Mouse (Mus musculus) lung, embryonic 15.5 days (tissue): Measurements from ENCODE around the gene Cacnb1. TPM values are rescaled to one million over a fixed set of nuclear protein-coding genes. Genes with fewer than 3 reads are reported as not detected.

ENCODE experiments used
- ATAC-seq: fragments of 200-750 bp; cut with Nextera tagmentation; 2 replicates; pipeline ENCODE4 v1.8.0; 2017; ENCODE audit warnings: moderate number of reproducible peaks, borderline replicate concordance; ENCODE audit not compliant: low FRiP score, low TSS enrichment; ENCODE audit errors: extremely low read depth
- H3K27ac ChIP-seq: fragments of 300-500 bp; sonication (generic); 2 replicates; pipeline ENCODE4 v1.5.1; 2015; ENCODE audit warnings: moderate library complexity, mild to moderate bottlenecking, inconsistent platforms
- H3K27me3 ChIP-seq: fragments of 300-500 bp; sonication (generic); 2 replicates; pipeline ENCODE4 v1.6.1; 2015; ENCODE audit warnings: inconsistent platforms
- H3K36me3 ChIP-seq: fragments of 300-500 bp; sonication (generic); 2 replicates; pipeline ENCODE4 v1.6.1; 2015; ENCODE audit warnings: inconsistent platforms
- H3K4me1 ChIP-seq: fragments of 300-500 bp; sonication (generic); 2 replicates; pipeline ENCODE4 v1.6.1; 2015; ENCODE audit warnings: inconsistent platforms
- H3K4me2 ChIP-seq: fragments of 300-500 bp; sonication (generic); 2 replicates; pipeline ENCODE4 v1.6.1; 2015; ENCODE audit warnings: inconsistent platforms, mild to moderate bottlenecking, moderate library complexity
- H3K4me3 ChIP-seq: fragments of 300-500 bp; sonication (generic); 2 replicates; pipeline ENCODE4 v1.5.1; 2015; ENCODE audit warnings: mild to moderate bottlenecking, inconsistent platforms
- H3K9ac ChIP-seq: fragments of 300-500 bp; sonication (generic); 2 replicates; pipeline ENCODE4 v1.6.1; 2015; ENCODE audit warnings: inconsistent platforms
- H3K9me3 ChIP-seq: fragments of 300-500 bp; sonication (generic); 2 replicates; pipeline ENCODE4 v1.6.1; 2016; ENCODE audit warnings: inconsistent platforms
- WGBS: fragments of 180-500 bp; shearing (Covaris S2); methylation state at CpG from one replicate; pipeline ENCODE4 v1.1.7; 2015; 5-methylcytosine and 5-hydroxymethylcytosine counted together
- polyA plus RNA-seq: library from polyadenylated mRNA; unstranded; fragments of >200 nt; fragmentation: Nextera tagmentation; extraction: Ambion mirVana; gene quantifications from 2 replicates; pipeline ENCODE4 v1.2.1, GENCODE M21; 2015

Cacnb1 gene
- polyA plus RNA-seq, 1 experiment from 2014 or later: 4.9 TPM

DNA sequence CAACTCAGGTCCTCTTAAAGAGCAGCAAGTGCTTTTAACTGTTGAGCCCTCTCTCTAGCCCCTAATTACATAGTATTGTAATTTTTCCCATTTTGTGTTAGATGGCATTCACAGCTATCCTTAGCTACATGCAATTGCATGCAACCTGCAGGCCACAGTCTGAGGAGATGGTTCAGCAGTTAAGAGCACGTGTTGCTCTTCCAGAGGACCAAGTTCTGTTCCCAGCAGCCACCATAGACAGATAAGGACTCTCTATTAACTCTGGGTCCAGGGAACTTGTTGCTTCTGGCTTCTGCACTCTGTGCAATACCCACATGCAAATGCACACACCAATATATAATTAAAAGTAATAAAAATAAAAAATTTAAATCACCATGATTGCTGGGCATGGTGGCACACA lies 26.1 kb downstream of the Cacnb1 start:
- H3K4me2 ChIP-seq: no peak overlapping the region
- no peaks in the 10 kb centered on the region for H3K36me3 ChIP-seq
- H3K27ac ChIP-seq: no peak overlapping the region
- 58% methylated on average over 1 of the region's 1 CpGs for WGBS
- H3K9ac ChIP-seq: no peak overlapping the region
- H3K9me3 ChIP-seq: no peaks in the 10 kb centered on the region
- H3K27me3 ChIP-seq: peaks cover 29% of the 10 kb centered on the region; the same call in 1 of the 2 replicates
- H3K4me3 ChIP-seq: no peak overlapping the region
- ATAC-seq: no peak
- H3K4me1 ChIP-seq: peaks cover 18% of the 10 kb centered on the region

DNA sequence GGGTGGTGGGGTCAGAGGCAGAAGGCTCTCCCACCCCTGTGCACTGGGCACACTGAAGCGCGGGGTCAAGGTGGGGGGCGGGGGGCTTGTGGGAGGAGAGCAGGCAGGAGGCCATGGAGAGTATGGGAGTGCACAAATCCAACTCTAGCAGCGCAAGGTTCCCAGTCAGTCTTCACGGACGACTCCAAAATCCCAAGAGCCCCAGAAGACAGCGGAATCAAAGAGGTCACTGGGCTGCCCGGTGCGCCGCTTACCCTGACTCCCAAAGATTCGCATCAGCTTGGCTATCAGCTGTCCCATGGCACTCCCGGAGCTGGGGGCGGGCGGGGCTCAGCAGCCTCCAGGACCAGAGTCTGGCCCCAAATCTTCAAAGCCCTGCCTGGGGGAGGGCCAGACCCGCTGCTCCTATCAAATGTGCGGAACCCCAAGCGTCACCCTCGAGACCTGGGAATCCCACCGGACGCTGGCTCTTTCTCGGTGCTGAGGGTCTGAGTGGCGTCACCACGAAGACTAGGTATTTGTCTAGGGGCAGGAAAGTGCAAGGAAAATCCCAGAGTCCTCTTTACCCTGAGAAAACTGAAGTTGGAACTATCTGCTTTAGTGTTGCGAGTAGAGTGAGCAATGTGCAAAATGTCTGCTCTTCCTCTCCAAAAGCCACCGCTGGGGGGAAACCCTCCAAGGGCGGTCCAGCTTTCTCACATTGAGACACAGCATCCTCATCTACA lies 27.1 kb downstream of the Cacnb1 start, which contains the start of gene Arl5c:
Gene Arl5c (minus strand): TSS at position 618 of the 725 bp plus-strand sequence.
- H3K27ac ChIP-seq: peak within 1 kb of the TSS; percentile 13; the same call in 1 of the 2 replicates
- no peaks in the 10 kb centered on the region for H3K36me3 ChIP-seq
- peak within 1 kb of the TSS; percentile 51 for H3K4me3 ChIP-seq
- no peaks in the 10 kb centered on the region for H3K9me3 ChIP-seq
- peaks cover 20% of the 10 kb centered on the region; the same call in 1 of the 2 replicates for H3K27me3 ChIP-seq
- ATAC-seq: peak; percentile 50; the same call in 1 of the 2 replicates
- peaks cover 18% of the 10 kb centered on the region for H3K4me1 ChIP-seq
- 1% methylated on average over 26 of the region's 26 CpGs for WGBS
- H3K9ac ChIP-seq: peak within 1 kb of the TSS; percentile 38
- H3K4me2 ChIP-seq: peak within 1 kb of the TSS; percentile 91

DNA sequence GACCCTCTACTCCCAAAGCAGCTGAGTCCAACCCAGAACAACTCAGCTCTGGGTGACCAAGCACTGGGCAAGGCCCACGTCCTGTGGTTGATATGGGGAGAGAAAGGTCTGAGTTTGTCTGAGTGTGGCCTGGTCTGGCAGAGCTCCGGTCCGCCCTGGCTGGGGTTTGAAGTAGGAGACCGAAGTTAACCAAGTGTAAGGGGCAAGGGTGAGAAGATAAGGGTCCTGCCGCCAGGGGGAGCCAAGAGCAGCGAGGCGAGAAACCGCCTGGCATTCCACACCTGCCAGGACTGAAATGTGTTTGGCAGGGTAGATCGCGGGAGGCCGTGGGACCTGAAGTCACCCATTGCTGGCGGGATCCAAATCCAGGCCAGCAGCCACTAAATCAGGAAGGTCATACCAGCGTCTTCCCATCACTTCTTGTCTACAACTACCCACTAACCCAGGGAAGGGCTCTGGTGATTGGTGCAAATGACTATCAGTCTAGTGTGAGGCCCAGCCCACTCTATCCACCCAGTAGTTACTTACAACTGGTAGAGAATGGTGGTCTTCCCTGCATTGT lies 28.2 kb downstream of the Cacnb1 start:
- WGBS: 8% methylated on average over 13 of the region's 13 CpGs
- peak overlapping the region; percentile 91 for H3K4me2 ChIP-seq
- H3K9ac ChIP-seq: peak overlapping the region; percentile 38; the same call in 1 of the 2 replicates
- H3K27me3 ChIP-seq: peaks cover 9% of the 10 kb centered on the region; the same call in 1 of the 2 replicates
- peak overlapping the region; percentile 51 for H3K4me3 ChIP-seq
- H3K4me1 ChIP-seq: peaks cover 22% of the 10 kb centered on the region
- H3K27ac ChIP-seq: no peak overlapping the region
- no peaks in the 10 kb centered on the region for H3K36me3 ChIP-seq
- H3K9me3 ChIP-seq: no peaks in the 10 kb centered on the region
- ATAC-seq: 0 out of 2 replicates have a peak, but pooled peaks have one; percentile 36

DNA sequence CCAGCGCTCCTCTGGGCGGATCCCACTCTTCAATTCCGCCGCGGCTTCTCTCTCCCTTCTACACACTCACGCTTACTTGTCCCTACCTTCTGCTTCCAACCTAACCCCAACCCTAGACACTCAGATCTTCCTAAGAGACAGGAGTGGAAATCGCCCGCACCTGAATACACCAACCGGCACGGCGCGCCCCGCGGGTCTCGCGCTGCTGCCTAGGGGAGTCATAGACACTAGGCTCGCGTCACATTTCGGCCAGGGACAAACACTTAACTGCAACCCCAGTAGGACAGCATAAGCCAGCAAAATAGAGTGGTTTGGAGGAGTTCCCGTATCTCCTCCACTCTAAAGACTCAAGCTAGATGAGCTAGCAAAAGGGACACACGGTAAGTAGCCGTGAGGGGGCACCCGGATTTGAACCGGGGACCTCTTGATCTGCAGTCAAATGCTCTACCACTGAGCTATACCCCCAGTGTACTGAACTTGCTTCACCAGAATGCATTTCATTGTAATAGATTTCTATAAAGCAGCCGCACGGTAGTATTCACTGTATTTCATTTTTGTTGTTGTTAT lies 34.2 kb downstream of the Cacnb1 start:
- H3K36me3 ChIP-seq: no peaks in the 10 kb centered on the region
- H3K4me1 ChIP-seq: peaks cover 28% of the 10 kb centered on the region
- H3K27ac ChIP-seq: peak overlapping the region; percentile 85
- peak; percentile 82 for ATAC-seq
- under 1% methylated on average over 26 of the region's 26 CpGs for WGBS
- H3K9me3 ChIP-seq: no peaks in the 10 kb centered on the region
- H3K4me2 ChIP-seq: peak overlapping the region; percentile 82
- peak overlapping the region; percentile 73 for H3K9ac ChIP-seq
- H3K27me3 ChIP-seq: peaks cover 30% of the 10 kb centered on the region
- H3K4me3 ChIP-seq: peak overlapping the region; percentile 79

DNA sequence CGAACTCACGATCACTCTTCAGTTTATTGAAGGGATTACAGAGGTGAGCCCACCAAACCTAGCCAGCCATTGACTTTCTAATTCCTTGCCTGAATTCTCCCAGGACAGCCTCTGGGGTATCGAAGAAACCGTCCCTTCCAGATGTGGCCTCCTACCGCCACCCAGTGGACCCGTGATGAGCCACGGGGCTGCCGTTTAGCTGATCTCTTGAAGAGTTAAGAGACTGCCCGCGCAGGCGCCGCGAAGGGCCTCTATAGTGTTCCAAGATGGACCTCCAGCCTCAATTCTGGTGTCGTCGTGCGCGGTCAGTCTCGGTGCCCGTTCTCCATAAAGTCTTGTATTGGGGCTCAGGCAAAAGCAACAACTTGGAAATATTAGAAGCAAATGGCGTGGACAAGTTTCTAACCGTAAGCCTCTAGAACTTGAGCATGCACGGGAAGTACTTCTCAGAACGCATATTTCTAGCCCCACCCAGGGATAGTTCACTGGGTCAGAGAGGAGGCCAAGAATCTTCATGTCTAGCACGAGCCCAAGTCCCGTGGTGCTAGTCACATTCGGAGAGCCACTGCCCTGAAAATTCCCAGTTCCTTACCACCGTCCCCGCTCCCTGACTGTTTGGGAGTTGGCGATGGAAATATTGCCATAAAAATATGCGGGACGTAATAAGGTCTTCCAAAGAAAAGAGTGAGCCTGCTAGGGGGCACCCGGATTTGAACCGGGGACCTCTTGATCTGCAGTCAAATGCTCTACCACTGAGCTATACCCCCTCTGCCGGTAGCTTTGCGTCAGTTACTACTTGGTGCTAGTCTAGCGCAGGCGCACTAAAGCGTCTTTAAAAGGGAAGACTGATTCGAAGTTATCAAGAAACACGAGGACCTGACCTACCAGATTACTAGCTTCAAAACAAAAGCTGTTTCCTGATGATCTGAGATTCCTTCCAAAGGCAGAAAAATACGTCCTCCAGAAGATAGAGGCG lies 35.0 kb downstream of the Cacnb1 start:
- ATAC-seq: peak; percentile 82
- H3K27ac ChIP-seq: peak overlapping the region; percentile 88
- under 1% methylated on average over 42 of the region's 42 CpGs for WGBS
- no peaks in the 10 kb centered on the region for H3K36me3 ChIP-seq
- H3K9me3 ChIP-seq: no peaks in the 10 kb centered on the region
- H3K4me2 ChIP-seq: peak overlapping the region; percentile 82
- H3K9ac ChIP-seq: peak overlapping the region; percentile 73
- peaks cover 30% of the 10 kb centered on the region for H3K27me3 ChIP-seq
- H3K4me3 ChIP-seq: peak overlapping the region; percentile 79
- H3K4me1 ChIP-seq: peaks cover 28% of the 10 kb centered on the region

DNA sequence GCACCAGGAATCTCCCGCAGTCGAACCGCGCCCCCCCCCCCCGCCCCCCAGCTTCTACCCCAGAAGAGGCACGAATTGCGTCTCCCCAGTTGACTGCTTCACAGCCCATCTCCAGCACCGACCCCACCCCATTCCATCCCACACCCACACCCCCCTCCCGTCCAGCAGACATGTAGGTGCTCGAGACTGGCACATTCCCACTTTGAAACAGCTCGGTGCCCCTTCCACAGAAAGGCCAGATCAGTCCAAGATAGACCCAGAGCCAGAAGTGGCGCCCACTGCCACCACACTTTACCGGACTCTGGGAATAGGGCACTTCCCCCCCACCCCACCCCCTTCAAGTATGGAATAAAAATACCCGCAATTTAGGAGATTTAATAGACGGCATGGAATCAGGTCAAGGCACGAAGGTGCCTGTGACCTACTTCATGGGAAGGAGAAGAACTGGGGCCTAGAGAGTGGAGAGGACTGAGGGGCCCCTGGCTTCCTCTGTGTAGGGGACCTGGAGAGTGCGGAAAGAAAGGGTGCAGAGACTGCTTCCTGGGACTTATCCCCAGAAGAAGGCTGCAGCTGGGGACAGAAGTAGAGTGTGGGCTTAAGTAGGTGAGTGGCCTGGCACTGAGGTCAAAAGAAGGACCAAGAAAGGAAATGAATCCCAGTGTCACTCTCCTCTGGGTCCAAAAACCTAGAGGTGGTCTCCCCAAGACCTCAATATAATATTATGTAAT lies 35.9 kb downstream of the Cacnb1 start:
- Histone ChIP-seq H3K36me3 (no peaks in the 10 kb centered on the region), H3K4me2 (peak overlapping the region; percentile 82), H3K9me3 (no peaks in the 10 kb centered on the region), H3K4me3 (peak overlapping the region; percentile 79), H3K4me1 (peaks cover 28% of the 10 kb centered on the region), H3K27ac (no peak overlapping the region), H3K27me3 (peaks cover 30% of the 10 kb centered on the region), H3K9ac (peak overlapping the region; percentile 51; the same call in 1 of the 2 replicates)
- 27% methylated on average over 14 of the region's 17 CpGs for WGBS
- no peak for ATAC-seq

DNA sequence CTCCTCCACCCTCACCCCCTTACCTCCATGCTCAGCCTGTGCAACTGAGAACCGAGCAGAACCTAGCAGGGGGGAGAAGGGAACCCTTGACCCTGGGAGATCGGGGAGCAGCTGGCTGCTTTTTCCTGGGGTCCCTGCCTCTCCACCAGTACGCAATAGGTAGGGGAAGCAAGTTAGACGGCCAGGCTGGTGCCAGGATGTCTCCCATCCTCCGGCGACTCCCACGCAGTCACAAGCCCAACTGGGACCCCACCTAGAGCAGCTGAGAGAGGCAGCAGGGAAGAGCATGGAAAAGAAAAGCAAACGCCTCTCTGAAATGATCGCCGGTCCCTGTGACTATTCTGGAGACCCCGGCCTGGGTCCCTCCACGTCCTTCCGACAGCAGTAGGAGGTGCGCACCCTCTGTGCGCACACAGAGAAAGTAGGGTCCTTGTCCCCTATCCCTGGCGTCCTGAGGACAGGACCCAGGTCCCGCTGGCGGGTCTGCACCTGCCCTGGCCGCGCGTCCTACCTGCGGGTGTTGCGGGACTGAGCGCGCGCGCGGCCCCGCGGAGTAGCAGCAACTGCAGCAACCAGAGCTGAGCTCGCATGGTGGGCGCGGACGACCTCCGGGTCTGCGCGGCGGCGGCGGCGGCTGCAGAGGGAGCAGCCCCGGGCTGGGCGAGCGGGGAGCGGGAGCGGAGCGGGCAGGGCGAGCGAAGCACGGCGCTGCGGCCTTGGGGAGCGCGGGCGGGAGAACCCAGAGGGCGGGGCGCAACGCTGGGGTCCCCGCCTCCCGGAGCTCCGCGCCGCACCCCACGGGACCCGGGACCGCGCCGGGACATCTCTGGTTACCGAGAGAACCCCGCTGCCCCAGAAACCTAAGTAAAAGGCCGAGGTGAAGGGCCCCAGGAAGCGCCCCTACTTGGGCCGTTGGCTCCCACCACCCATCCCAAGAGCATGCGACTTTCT lies 36.8 kb downstream of the Cacnb1 start, which contains the start of gene Plxdc1:
Gene Plxdc1 (minus strand): TSS at position 718 of the 951 bp plus-strand sequence.
- peak within 1 kb of the TSS; percentile 82 for H3K4me2 ChIP-seq
- H3K36me3 ChIP-seq: no peaks in the 10 kb centered on the region
- no peak for ATAC-seq
- H3K27ac ChIP-seq: no peak within 1 kb of the TSS
- peak within 1 kb of the TSS; percentile 79 for H3K4me3 ChIP-seq
- WGBS: 2% methylated on average over 74 of the region's 74 CpGs
- H3K9ac ChIP-seq: peak within 1 kb of the TSS; percentile 51
- peaks cover 30% of the 10 kb centered on the region for H3K27me3 ChIP-seq
- peaks cover 28% of the 10 kb centered on the region for H3K4me1 ChIP-seq
- no peaks in the 10 kb centered on the region for H3K9me3 ChIP-seq

DNA sequence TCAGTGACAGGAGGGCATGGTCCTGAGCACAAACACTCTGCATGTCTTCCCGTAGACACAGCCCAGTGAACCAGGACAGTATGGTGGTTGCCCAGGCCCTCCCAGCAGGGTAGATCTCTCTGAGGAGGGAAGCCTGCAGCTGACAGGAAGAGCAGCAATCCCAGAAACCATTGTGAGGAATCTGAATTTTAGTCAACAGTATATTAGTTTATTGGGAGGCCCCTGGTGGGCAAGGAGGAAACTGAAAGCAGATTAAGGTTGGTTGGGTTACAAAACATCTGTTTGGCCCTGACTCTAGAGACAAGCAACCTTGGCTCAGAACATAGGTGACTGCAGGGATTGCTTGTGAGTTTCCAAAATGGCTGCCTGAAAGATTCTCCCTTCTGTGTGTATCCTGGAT lies 38.9 kb downstream of the Cacnb1 start:
- Histone ChIP-seq H3K4me3 (no peak overlapping the region), H3K27me3 (peaks cover 30% of the 10 kb centered on the region), H3K4me2 (no peak overlapping the region), H3K4me1 (peaks cover 25% of the 10 kb centered on the region), H3K9me3 (no peaks in the 10 kb centered on the region), H3K36me3 (no peaks in the 10 kb centered on the region), H3K27ac (no peak overlapping the region), H3K9ac (no peak overlapping the region)
- 75% methylated on average over 1 of the region's 1 CpGs for WGBS
- ATAC-seq: no peak

DNA sequence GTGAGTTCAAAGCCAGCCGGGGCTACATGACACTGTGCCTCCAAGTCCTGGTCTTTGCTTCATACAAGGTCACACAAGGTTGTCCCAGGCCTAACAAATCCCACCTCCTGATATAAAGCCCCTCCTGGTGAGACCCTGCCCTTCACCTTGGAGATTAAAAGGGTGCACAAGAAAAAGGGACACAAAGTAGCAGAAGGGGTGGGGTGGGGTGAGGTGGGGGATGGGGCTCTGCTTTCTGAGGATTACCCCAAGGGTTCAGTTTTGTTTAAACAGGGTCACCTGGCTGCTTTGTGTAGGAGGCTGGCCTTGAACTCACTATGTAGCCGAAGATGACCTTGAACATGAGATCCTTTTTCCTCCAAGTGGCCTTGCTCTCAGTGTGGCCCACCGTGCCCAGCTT lies 39.3 kb downstream of the Cacnb1 start:
- H3K9me3 ChIP-seq: no peaks in the 10 kb centered on the region
- no peak overlapping the region for H3K9ac ChIP-seq
- H3K4me3 ChIP-seq: no peak overlapping the region
- no peak for ATAC-seq
- peaks cover 24% of the 10 kb centered on the region for H3K4me1 ChIP-seq
- H3K27ac ChIP-seq: no peak overlapping the region
- WGBS: 73% methylated on average over 3 of the region's 3 CpGs
- H3K36me3 ChIP-seq: no peaks in the 10 kb centered on the region
- H3K4me2 ChIP-seq: no peak overlapping the region
- peaks cover 30% of the 10 kb centered on the region for H3K27me3 ChIP-seq

DNA sequence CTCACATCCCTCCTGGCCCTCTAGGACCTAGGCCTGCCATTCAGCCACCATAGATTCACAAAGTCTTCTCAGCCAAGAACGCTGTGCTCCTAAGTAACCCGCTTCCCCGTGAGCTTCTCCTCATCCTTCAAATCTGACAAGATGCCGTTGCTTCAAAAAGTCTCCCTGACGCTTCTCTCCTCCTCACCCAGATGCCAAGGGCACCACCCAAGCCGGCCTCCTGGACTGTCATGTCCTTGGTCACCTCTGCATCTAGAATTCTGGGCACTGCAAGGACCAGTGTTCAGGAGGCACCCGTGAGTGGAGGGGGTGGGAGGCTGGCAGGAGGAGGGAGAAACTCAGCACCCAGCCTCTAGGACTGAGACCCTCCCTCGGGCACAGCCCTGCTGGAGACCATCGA lies 40.1 kb downstream of the Cacnb1 start:
- no peak for ATAC-seq
- 72% methylated on average over 9 of the region's 9 CpGs for WGBS
- Histone ChIP-seq H3K4me2 (no peak overlapping the region), H3K27me3 (peaks cover 30% of the 10 kb centered on the region), H3K4me1 (peaks cover 24% of the 10 kb centered on the region), H3K36me3 (no peaks in the 10 kb centered on the region), H3K27ac (no peak overlapping the region), H3K4me3 (no peak overlapping the region), H3K9me3 (no peaks in the 10 kb centered on the region), H3K9ac (no peak overlapping the region)
